Mouse (Mus musculus) myocyte (in vitro differentiated cells): ENCODE measurements around the gene Cux1. TPM values are rescaled to one million over a fixed set of nuclear protein-coding genes. Genes with fewer than 3 reads are reported as not detected.

Source experiments
- H3K27me3 ChIP-seq: one replicate; pipeline ENCODE4 v1.6.1; 2011; ENCODE audit not compliant: control insufficient read depth, insufficient read depth, insufficient read length
- H3K36me3 ChIP-seq: one replicate; pipeline ENCODE4 v1.6.1; 2011; ENCODE audit not compliant: control insufficient read depth, insufficient read depth
- H3K4me2 ChIP-seq: one replicate; pipeline ENCODE4 v1.6.1; 2011; ENCODE audit warnings: low read depth, control low read depth
- H3K4me3 ChIP-seq: one replicate; pipeline ENCODE4 v1.5.1; 2011; ENCODE audit warnings: mild to moderate bottlenecking, control low read depth, moderate library complexity
- H3K79me2 ChIP-seq: one replicate; pipeline ENCODE4 v1.6.1; 2011; ENCODE audit not compliant: control insufficient read depth, insufficient read depth
- H3ac ChIP-seq: one replicate; pipeline ENCODE4 v1.6.1; 2011; ENCODE audit not compliant: control insufficient read depth, insufficient read length
- CEBPB ChIP-seq: IDR thresholded peaks from 2 replicates; pipeline ENCODE4 v1.6.1; 2011; ENCODE audit warnings: mild to moderate bottlenecking, moderate library complexity; ENCODE audit not compliant: poor library complexity, insufficient read depth, severe bottlenecking
- E2F4 ChIP-seq: IDR thresholded peaks from one replicate; pipeline ENCODE4 v1.6.1; 2011; ENCODE audit warnings: mild to moderate bottlenecking, control low read depth, moderate library complexity; ENCODE audit not compliant: insufficient read depth
- MAX ChIP-seq: IDR thresholded peaks from one replicate; pipeline ENCODE4 v1.6.1; 2011; ENCODE audit warnings: low read depth, mild to moderate bottlenecking, control low read depth
- MYOD1 ChIP-seq, 3 experiments: IDR thresholded peaks; one replicate each; pipeline ENCODE4 v1.6.1; 2011; ENCODE audit warnings: control low read depth in 2 of 3, low read depth in 2 of 3, mild to moderate bottlenecking in 2 of 3, moderate library complexity in 1 of 3; ENCODE audit not compliant: insufficient read length in 2 of 3, control insufficient read depth in 1 of 3
- MYOG ChIP-seq, 3 experiments: IDR thresholded peaks; one replicate each; pipeline ENCODE4 v1.6.1; 2011; ENCODE audit warnings: control low read depth in 2 of 3, low read depth in 2 of 3, mild to moderate bottlenecking in 2 of 3; ENCODE audit not compliant: insufficient read length in 2 of 3, control insufficient read depth in 1 of 3, insufficient read depth in 1 of 3
- POLR2A ChIP-seq: IDR thresholded peaks from one replicate; pipeline ENCODE4 v1.6.1; 2011; ENCODE audit warnings: low read depth, mild to moderate bottlenecking, control low read depth, moderate library complexity; ENCODE audit not compliant: insufficient read length
- POLR2AphosphoS2 ChIP-seq: IDR thresholded peaks from one replicate; pipeline ENCODE4 v1.6.1; 2011; ENCODE audit warnings: low read depth, control low read depth; ENCODE audit not compliant: insufficient read length
- REST ChIP-seq: IDR thresholded peaks from one replicate; pipeline ENCODE4 v1.6.1; 2011; ENCODE audit warnings: mild to moderate bottlenecking, control low read depth, moderate library complexity; ENCODE audit not compliant: insufficient read depth, insufficient read length
- SRF ChIP-seq: IDR thresholded peaks from one replicate; pipeline ENCODE4 v1.6.1; 2011; ENCODE audit warnings: low read depth; ENCODE audit not compliant: control insufficient read depth, insufficient read length
- TCF12 ChIP-seq: IDR thresholded peaks from one replicate; pipeline ENCODE4 v1.6.1; 2011; ENCODE audit warnings: mild to moderate bottlenecking, control low read depth; ENCODE audit not compliant: poor library complexity, insufficient read depth, severe bottlenecking
- TCF3 ChIP-seq: IDR thresholded peaks from one replicate; pipeline ENCODE4 v1.6.1; 2011; ENCODE audit warnings: low read depth, control low read depth; ENCODE audit not compliant: insufficient read length
- USF1 ChIP-seq: IDR thresholded peaks from one replicate; pipeline ENCODE4 v1.6.1; 2011; ENCODE audit warnings: low read depth, mild to moderate bottlenecking, control low read depth, moderate library complexity
- polyA plus RNA-seq: library from polyadenylated mRNA; unstranded; fragments of >200 nt; fragmentation: generic; extraction: Trizol; gene quantifications from one replicate; pipeline ENCODE4 v1.2.1, GENCODE M21; 2012; ENCODE audit warnings: missing spikeins

Gene Cux1
- polyA plus RNA-seq, 1 experiment, result 50.7 TPM

DNA sequence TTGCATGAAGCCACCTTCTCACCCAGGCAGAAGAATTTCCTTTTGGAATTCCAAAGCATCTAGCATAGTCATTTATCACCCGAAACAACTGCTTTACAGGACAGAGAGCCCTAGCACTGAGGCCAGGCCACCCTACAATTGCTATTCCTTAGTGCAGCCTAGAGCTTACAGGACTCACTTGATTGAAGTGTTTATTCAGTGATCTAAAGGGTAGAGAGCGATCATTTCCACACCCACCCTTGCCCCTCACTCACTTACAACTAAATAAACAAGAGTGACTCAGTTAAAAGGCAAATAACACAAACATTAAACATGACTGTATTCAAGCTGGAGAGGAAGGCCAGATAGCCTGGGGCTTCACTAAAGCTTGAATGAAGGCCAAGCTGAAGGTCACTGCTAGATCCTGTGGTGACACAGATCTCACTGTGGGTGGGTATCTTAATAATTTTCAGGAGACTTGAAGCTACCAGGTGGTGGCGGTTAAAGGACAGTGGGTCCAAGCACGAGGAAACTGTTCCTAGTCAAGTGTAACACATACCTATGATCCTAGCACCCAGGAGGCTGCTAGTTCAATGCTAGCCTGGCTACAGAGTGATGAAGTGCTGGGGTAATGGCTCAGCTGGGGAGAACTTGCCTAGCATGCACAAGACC lies 140.0 kb downstream of the Cux1 start:
- Histone ChIP-seq H3K4me3 (no peak overlapping the region), H3K4me2 (peak overlapping the region; percentile 50), H3K27me3 (no peaks in the 10 kb centered on the region), H3K36me3 (no peaks in the 10 kb centered on the region), H3K79me2 (peaks cover 7% of the 10 kb centered on the region), H3ac (no peak overlapping the region)
- TF ChIP-seq POLR2A (no peak), POLR2AphosphoS2 (no peak), TCF3 (no peak), REST (no peak), MYOD1 (IDR thresholded peaks at IDR 0.05; ENCODE audit: control insufficient read depth in 1 of 3, insufficient read length in 2 of 3, low read depth in 2 of 3) (no peak), USF1 (no peak)

DNA sequence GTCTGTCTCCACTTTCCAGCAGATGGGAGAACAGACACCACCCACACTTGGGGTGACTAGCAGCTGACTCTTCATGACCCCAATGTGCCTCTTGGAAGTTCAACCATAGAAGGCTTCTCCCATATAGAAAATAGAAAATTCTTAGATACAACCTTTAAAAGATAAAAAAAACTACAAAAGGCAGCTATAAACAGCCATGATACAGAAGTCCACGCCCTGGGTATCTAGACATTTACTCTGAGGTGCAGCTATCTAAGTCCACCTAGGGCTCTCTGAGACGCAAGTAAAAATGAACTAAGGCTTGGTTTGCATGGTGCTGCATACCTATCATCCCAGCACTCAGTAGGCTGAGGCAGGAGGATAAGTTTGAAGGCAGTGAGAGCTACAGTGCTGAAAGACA lies 144.3 kb downstream of the Cux1 start:
- Histone ChIP-seq H3K36me3 (no peaks in the 10 kb centered on the region), H3K4me3 (no peak overlapping the region), H3K79me2 (peaks cover 19% of the 10 kb centered on the region), H3K4me2 (no peak overlapping the region), H3ac (no peak overlapping the region), H3K27me3 (no peaks in the 10 kb centered on the region)
- TF ChIP-seq MYOD1 (IDR thresholded peaks at IDR 0.05; ENCODE audit: control insufficient read depth in 1 of 3, insufficient read length in 2 of 3, low read depth in 2 of 3) (no peak), MYOG (IDR thresholded peaks at IDR 0.05; ENCODE audit: control insufficient read depth in 1 of 3, insufficient read depth in 1 of 3, insufficient read length in 2 of 3, low read depth in 2 of 3) (no peak), E2F4 (no peak), CEBPB (no peak), POLR2AphosphoS2 (no peak), USF1 (no peak), TCF3 (no peak), TCF12 (no peak), POLR2A (no peak), REST (no peak)

DNA sequence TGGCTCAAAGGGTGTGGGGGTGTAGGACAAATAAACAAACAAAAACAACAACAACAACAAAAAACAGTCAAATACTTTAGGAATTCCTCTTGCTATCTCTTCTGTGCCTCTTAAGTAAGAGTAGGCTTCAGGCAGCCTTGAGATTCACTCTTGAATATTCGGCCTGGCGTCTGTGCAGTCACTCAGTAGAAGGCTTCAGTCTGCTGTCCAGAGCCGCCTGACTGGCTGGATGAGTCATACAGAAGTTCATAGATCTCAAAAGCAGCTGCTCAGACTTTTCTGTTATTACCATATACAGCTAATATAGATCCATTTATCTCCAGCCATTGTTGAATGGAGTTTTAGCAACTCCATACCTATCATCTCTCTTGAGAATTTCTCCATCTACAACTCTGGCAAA lies 145.4 kb downstream of the Cux1 start:
- peaks cover 19% of the 10 kb centered on the region for H3K79me2 ChIP-seq
- H3K27me3 ChIP-seq, result no peaks in the 10 kb centered on the region
- H3K36me3 ChIP-seq, result no peaks in the 10 kb centered on the region
- peak in 1 of 3 experiments; percentile 44 for TF ChIP-seq MYOD1 (IDR thresholded peaks at IDR 0.05; ENCODE audit: control insufficient read depth in 1 of 3, insufficient read length in 2 of 3, low read depth in 2 of 3)
- TF ChIP-seq TCF12, result no peak
- TF ChIP-seq POLR2AphosphoS2, result no peak
- TF ChIP-seq TCF3, result no peak
- no peak overlapping the region for H3K4me3 ChIP-seq
- H3K4me2 ChIP-seq, result peak overlapping the region; percentile 39
- H3ac ChIP-seq, result no peak overlapping the region

DNA sequence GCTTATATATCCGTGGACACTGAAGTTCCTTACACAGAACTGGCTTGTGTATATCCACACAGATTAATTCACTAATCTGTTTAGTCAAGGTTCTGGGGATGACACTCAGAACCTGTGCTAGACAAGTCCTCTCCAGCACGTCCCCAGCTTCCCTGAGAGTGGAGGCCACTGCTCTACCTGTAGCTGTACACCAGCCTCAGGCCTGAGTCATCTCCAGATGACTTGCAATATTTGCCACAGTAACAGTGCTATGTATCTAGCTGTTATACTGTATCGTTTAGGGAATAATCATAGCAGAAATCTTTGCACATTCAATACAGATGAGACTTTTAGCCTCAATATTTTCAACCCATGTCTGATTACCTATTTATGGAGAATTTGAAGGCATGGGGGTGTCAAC lies 146.0 kb downstream of the Cux1 start:
- no peak overlapping the region for H3K4me3 ChIP-seq
- H3ac ChIP-seq, result no peak overlapping the region
- no peaks in the 10 kb centered on the region for H3K36me3 ChIP-seq
- H3K79me2 ChIP-seq, result peaks cover 19% of the 10 kb centered on the region
- H3K27me3 ChIP-seq, result no peaks in the 10 kb centered on the region
- TF ChIP-seq SRF, result no peak
- peak overlapping the region; percentile 39 for H3K4me2 ChIP-seq

DNA sequence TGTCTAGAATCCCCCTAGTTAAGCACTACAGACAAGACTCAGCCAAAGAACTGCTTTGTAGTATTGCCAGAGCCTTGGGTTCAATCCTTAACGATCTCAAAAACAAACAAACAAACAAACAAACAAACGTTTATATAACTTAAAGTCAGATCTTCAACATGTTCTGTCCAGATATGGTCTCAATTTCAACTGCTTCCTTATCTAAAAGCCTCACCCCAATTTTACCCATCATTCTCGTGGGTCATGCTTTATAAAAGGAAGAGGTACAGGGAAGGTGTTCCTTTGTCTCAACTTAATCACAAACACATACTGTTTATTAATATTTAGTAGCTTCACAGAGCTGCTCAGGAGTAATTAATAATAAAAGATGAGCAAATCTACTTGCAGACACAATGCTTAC lies 146.9 kb downstream of the Cux1 start:
- Histone ChIP-seq H3K27me3 (no peaks in the 10 kb centered on the region), H3K4me3 (no peak overlapping the region), H3ac (no peak overlapping the region), H3K36me3 (no peaks in the 10 kb centered on the region), H3K79me2 (peaks cover 24% of the 10 kb centered on the region), H3K4me2 (no peak overlapping the region)
- no peak for TF ChIP-seq TCF12
- no peak for TF ChIP-seq MYOG (IDR thresholded peaks at IDR 0.05; ENCODE audit: control insufficient read depth in 1 of 3, insufficient read depth in 1 of 3, insufficient read length in 2 of 3, low read depth in 2 of 3)
- no peak for TF ChIP-seq USF1
- TF ChIP-seq TCF3, result no peak
- TF ChIP-seq POLR2AphosphoS2, result no peak

DNA sequence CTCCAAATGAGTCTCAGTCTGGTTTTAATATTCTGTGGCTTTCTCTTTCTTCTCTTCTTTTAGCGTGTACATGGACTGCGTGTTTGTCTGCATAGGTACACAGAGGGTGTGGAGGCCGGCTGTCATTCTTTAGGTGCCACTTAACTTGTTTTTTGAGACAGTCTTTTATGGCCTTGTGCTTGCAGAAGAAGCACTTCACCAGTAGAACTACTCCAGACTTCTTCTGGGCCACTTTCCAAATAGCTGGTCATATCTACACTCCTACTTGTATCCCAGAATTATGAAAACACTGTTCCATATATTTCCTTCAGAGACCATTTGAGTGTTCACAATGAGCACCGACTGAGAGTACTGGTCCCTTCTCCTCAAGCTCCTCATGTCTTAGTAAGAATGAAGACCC lies 149.4 kb downstream of the Cux1 start:
- Histone ChIP-seq H3K4me2 (no peak overlapping the region), H3K79me2 (peaks cover 24% of the 10 kb centered on the region), H3K27me3 (no peaks in the 10 kb centered on the region), H3K4me3 (no peak overlapping the region), H3K36me3 (no peaks in the 10 kb centered on the region), H3ac (no peak overlapping the region)
- TF ChIP-seq E2F4, result no peak
- TF ChIP-seq REST, result no peak
- TF ChIP-seq MAX, result no peak
- TF ChIP-seq MYOG (IDR thresholded peaks at IDR 0.05; ENCODE audit: control insufficient read depth in 1 of 3, insufficient read depth in 1 of 3, insufficient read length in 2 of 3, low read depth in 2 of 3), result no peak
- TF ChIP-seq POLR2AphosphoS2, result no peak
- TF ChIP-seq MYOD1 (IDR thresholded peaks at IDR 0.05; ENCODE audit: control insufficient read depth in 1 of 3, insufficient read length in 2 of 3, low read depth in 2 of 3), result no peak
- TF ChIP-seq POLR2A, result no peak
- no peak for TF ChIP-seq TCF3
- TF ChIP-seq TCF12, result no peak
- no peak for TF ChIP-seq SRF
- no peak for TF ChIP-seq CEBPB
- TF ChIP-seq USF1, result no peak
